Mouse (Mus musculus) embryo, embryonic 11 days (tissue): ENCODE measurements around the gene Emg1.

Source experiments
- DNase-seq: peaks from one replicate; pipeline ENCODE4 v3.0.0-alpha.2; 2015

Gene Emg1

GRCm38 (mm10) chr6:124740211-124740887, 28.4 kb upstream of the Emg1 start:
- DNase-seq: peak; percentile 81

GRCm38 (mm10) chr6:124739231-124739796, 27.3 kb upstream of the Emg1 start:
- DNase-seq: no peak

- peak; percentile 65 for DNase-seq
These were observed 26.6 kb upstream of the Emg1 start, which contains the start of gene Ptpn6 for GRCm38 (mm10) chr6:124738511-124739023. Ptpn6 (minus strand) TSS chr6:124738714.

GRCm38 (mm10) chr6:124737040-124737439, 25.1 kb upstream of the Emg1 start:
- no peak for DNase-seq

- DNase-seq: no peak
These were observed 22.4 kb upstream of the Emg1 start for GRCm38 (mm10) chr6:124734417-124734816.

- peak; percentile 37 for DNase-seq
These were observed 20.7 kb upstream of the Emg1 start for GRCm38 (mm10) chr6:124732476-124733370.

- no peak for DNase-seq
These were observed 19.1 kb upstream of the Emg1 start for GRCm38 (mm10) chr6:124731038-124731437.

GRCm38 (mm10) chr6:124729850-124730705, 18.1 kb upstream of the Emg1 start:
- DNase-seq: no peak

- DNase-seq: no peak
These were observed 16.6 kb upstream of the Emg1 start for GRCm38 (mm10) chr6:124728621-124729020.

GRCm38 (mm10) chr6:124724472-124724871, 12.5 kb upstream of the Emg1 start:
- DNase-seq: no peak

GRCm38 (mm10) chr6:124723541-124723940, 11.6 kb upstream of the Emg1 start:
- no peak for DNase-seq

GRCm38 (mm10) chr6:124722876-124723473, 11.0 kb upstream of the Emg1 start:
- DNase-seq: no peak

GRCm38 (mm10) chr6:124720904-124721303, 8.9 kb upstream of the Emg1 start:
- DNase-seq: no peak

- DNase-seq: no peak
These were observed 7.5 kb upstream of the Emg1 start for GRCm38 (mm10) chr6:124719354-124719978.

GRCm38 (mm10) chr6:124718703-124719102, 6.7 kb upstream of the Emg1 start:
- no peak for DNase-seq

- DNase-seq: no peak
These were observed 6.0 kb upstream of the Emg1 start for GRCm38 (mm10) chr6:124717968-124718367.

GRCm38 (mm10) chr6:124716864-124717490, 5.0 kb upstream of the Emg1 start:
- peak; percentile 71 for DNase-seq

GRCm38 (mm10) chr6:124712918-124713317, 940 bp upstream of the Emg1 start:
- no peak for DNase-seq

- DNase-seq: no peak
These were observed 3.6 kb downstream of the Emg1 start for GRCm38 (mm10) chr6:124708289-124708889.

GRCm38 (mm10) chr6:124706061-124706627, 5.8 kb downstream of the Emg1 start:
- no peak for DNase-seq
